Mouse (Mus musculus) thymus, adult 2 months (tissue): ENCODE results near the gene Gm45140. TPM values are rescaled to one million over a fixed set of nuclear protein-coding genes. Genes with fewer than 3 reads are reported as not detected.

Experiments used
- DNase-seq: peaks from one replicate; pipeline ENCODE4 v3.0.0; 2021
- H3K27ac ChIP-seq: fragments of 200-500 bp; 2 replicates; pipeline ENCODE4 v1.5.1; 2012; ENCODE audit warnings: low read length, control low read depth; ENCODE audit not compliant: control insufficient read depth, insufficient read depth
- H3K27me3 ChIP-seq: fragments of 200-500 bp; 2 replicates; pipeline ENCODE4 v1.6.1; 2012; ENCODE audit warnings: mild to moderate bottlenecking, low read length, moderate library complexity, mixed read lengths; ENCODE audit not compliant: control insufficient read depth, insufficient read depth
- H3K36me3 ChIP-seq: fragments of 200-500 bp; 2 replicates; pipeline ENCODE4 v1.6.1; 2012; ENCODE audit warnings: mild to moderate bottlenecking, low read length, moderate library complexity; ENCODE audit not compliant: control insufficient read depth, insufficient read depth
- H3K4me1 ChIP-seq: fragments of 200-500 bp; replicated peaks from 2 replicates; pipeline ENCODE4 v1.6.1; 2012; ENCODE audit warnings: low read length; ENCODE audit not compliant: control insufficient read depth, insufficient read depth
- H3K4me3 ChIP-seq: fragments of 200-500 bp; 2 replicates; pipeline ENCODE4 v1.5.1; 2012; ENCODE audit warnings: mild to moderate bottlenecking, low read length, control low read depth, moderate library complexity; ENCODE audit not compliant: control insufficient read depth, insufficient read depth
- CTCF ChIP-seq: fragments of 200-500 bp; IDR thresholded peaks from 2 replicates; pipeline ENCODE4 v1.5.1; 2012; ENCODE audit warnings: mild to moderate bottlenecking, control low read depth, low read length, moderate library complexity, borderline replicate concordance; ENCODE audit not compliant: control insufficient read depth, poor library complexity, insufficient read depth; ENCODE audit errors: extremely low read depth
- POLR2A ChIP-seq: fragments of 200-500 bp; IDR thresholded peaks from 2 replicates; pipeline ENCODE4 v1.6.1; 2012; ENCODE audit warnings: mild to moderate bottlenecking, low read length, control low read depth, moderate library complexity; ENCODE audit not compliant: control insufficient read depth, poor library complexity, insufficient read depth; ENCODE audit errors: extremely low read depth
- WGBS: fragments of 180-500 bp; shearing (Covaris S2); methylation state at CpG from one replicate; pipeline ENCODE4 v1.1.7; 2018; 5-methylcytosine and 5-hydroxymethylcytosine counted together
- polyA plus RNA-seq: library from polyadenylated mRNA; depleted of rRNA; stranded (reverse); fragments of >200 nt; gene quantifications from 2 replicates; pipeline ENCODE4 v1.2.3, GENCODE M21; 2012

Gm45140 gene
- polyA plus RNA-seq, 1 experiment, result 1.2 TPM

DNA sequence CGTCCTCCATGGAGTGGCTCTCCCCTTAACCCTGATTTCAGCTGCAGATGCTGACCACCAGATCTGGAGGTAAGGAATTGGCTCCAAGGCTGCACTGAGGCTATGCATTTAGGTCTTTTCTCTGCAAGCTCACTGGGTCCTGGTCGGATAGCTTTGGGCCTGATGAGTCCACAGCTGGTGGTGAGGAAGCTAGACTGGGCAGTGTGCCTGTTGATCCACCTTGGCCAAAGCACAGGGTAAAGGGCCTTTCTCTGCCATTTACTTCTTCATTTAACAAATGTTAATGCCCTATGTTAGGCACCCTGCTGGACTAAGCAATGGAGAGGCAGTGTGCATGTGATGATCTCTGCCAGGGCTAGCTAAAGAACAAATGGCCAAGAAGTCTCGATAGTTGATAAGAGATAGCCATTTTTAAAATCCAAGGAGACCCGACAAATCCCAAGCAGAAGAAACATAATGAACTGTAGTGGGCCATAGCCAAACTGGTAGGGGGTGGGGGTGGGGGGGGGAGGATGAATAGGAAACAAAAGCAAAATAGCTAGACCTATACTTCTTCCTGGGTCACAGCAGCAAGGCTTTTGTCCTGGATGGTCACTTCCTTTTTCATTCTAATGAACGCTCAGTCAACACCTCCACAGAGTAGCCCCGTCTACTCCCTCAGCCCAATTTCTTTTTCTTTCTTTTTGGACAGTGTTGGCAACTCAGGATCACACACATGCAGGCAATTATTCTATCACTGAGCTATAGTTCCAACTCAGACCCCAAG, 40.0 kb downstream of the Gm45140 start:
- H3K36me3 ChIP-seq, result no peaks in the 10 kb centered on the region
- TF ChIP-seq CTCF (no peak), POLR2A (no peak)
- WGBS, result 93% methylated on average over 6 of the region's 6 CpGs
- no peak overlapping the region for H3K4me3 ChIP-seq
- no peak overlapping the region for H3K27ac ChIP-seq
- no peak for DNase-seq
- no peaks in the 10 kb centered on the region for H3K4me1 ChIP-seq
- no peaks in the 10 kb centered on the region for H3K27me3 ChIP-seq

GRCm38 (mm10) chr6:87793821-87794510, 41.6 kb downstream of the Gm45140 start:
- no peak for TF ChIP-seq POLR2A
- H3K4me1 ChIP-seq, result no peaks in the 10 kb centered on the region
- H3K36me3 ChIP-seq, result no peaks in the 10 kb centered on the region
- no peak overlapping the region for H3K4me3 ChIP-seq
- over 99% methylated on average over 10 of the region's 10 CpGs for WGBS
- no peak overlapping the region for H3K27ac ChIP-seq
- H3K27me3 ChIP-seq, result no peaks in the 10 kb centered on the region
- DNase-seq, result no peak

- DNase-seq, result no peak
- no peak overlapping the region for H3K27ac ChIP-seq
- TF ChIP-seq CTCF (no peak), POLR2A (no peak)
- H3K27me3 ChIP-seq, result no peaks in the 10 kb centered on the region
- no peaks in the 10 kb centered on the region for H3K4me1 ChIP-seq
- no peaks in the 10 kb centered on the region for H3K36me3 ChIP-seq
- H3K4me3 ChIP-seq, result no peak overlapping the region
- 95% methylated on average over 5 of the region's 5 CpGs for WGBS
These were observed 43.8 kb downstream of the Gm45140 start for GRCm38 (mm10) chr6:87791826-87792225.

DNA sequence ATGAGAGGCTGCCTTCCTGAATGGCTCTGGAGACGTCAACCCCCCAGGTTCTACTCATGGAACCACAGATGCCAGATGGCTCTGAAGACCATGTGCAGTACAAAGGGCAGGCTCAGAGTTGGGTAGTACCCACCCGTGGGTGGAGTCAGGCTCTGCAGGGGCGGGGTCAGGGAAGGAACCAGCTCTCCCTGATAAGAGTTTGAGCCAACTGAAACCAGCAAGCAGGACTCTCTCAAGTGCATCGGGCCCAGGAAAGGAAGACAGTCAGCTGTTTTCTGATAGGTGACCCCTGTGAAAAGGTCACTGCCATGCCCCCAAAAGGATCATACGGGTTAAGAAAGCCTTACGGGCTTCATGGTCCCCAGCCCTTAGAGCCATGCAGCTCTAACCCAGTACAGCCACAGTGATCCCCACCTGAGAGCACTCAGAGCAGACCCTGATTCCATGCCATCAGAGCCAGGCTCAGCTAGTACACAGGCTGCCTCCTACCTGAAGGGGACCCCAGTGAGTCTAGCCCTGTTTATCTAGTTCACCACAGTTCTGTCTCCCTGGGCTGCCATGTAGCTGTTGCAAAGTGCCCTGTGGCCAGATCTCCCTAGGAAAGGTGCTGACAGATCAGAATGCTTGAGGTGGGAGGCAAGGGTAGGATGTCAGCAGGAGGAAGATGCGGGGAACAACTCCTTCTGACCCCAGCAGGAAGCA, 44.7 kb downstream of the Gm45140 start:
- no peak for TF ChIP-seq CTCF
- TF ChIP-seq POLR2A, result no peak
- 43% methylated on average over 7 of the region's 7 CpGs for WGBS
- Histone ChIP-seq H3K27me3 (no peaks in the 10 kb centered on the region), H3K4me1 (no peaks in the 10 kb centered on the region), H3K4me3 (no peak overlapping the region), H3K36me3 (no peaks in the 10 kb centered on the region), H3K27ac (no peak overlapping the region)
- no peak for DNase-seq

DNA sequence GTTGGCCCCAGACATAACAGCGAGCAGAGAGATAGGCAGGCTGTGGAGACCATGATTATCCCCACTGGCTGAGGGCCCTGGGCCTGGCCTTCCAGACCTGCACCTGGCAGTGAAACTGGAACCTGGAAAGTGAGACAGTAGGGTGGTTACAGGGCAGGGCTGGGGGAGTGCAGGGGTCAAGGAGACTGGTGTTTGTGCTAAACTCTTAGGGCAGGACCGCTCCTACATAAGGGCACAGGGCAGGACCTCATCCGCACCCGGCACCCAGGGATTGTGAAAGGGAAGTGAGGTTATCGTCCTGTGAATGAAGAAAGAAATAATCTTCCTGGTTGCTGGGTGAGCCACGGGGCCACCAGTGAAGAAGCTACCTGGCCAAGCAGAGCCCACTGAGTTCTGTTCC, 45.8 kb downstream of the Gm45140 start:
- Histone ChIP-seq H3K27me3 (no peaks in the 10 kb centered on the region), H3K4me1 (no peaks in the 10 kb centered on the region), H3K36me3 (no peaks in the 10 kb centered on the region), H3K27ac (no peak overlapping the region), H3K4me3 (no peak overlapping the region)
- DNase-seq, result no peak
- 76% methylated on average over 6 of the region's 6 CpGs for WGBS
- TF ChIP-seq CTCF (no peak), POLR2A (no peak)

DNA sequence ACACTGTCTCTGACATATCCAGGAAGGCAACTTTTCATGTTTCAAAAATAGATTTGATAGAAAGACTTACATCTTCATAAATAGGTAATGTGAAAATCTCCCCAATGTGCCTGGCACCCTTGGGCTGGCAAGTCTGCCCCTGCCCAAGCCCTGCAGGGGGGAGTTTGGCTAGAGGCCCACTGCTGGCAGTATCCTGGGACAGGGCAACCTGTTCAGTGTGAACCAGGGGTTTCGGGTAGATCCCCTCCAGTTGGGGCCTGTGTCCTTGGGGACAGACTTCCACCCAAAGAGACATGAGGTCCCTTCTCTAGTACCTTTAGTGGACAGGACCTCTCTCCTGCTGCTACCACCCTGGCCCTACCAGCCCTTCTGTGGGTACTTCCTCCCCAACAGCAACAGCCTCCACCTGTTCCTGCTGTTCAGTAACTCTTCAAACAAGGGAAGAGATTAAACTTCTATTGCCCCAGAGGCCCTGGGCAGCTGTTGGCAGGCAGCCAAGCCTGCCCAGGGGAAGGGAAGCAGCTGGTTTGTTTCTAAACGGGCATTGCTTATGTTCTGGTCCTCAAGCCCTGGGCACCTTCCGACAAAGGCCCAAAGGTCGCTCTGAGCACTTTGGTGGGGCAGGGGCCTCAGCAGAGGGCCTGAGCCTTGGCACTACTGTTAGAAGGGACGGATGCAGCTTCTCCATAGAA, 46.6 kb downstream of the Gm45140 start:
- H3K27ac ChIP-seq, result no peak overlapping the region

More for the DNA sequence above, 46.6 kb downstream of the Gm45140 start:
- Histone ChIP-seq H3K36me3 (no peaks in the 10 kb centered on the region), H3K27me3 (no peaks in the 10 kb centered on the region), H3K4me3 (no peak overlapping the region), H3K4me1 (no peaks in the 10 kb centered on the region)
- TF ChIP-seq CTCF, result no peak
- TF ChIP-seq POLR2A, result no peak
- DNase-seq, result no peak
- WGBS, result 44% methylated on average over 5 of the region's 5 CpGs
